Mouse (Mus musculus) megakaryocyte progenitor cell, adult 5-6 weeks (primary cell): Measurements from ENCODE around the gene Rangap1. TPM values are rescaled to one million over a fixed set of nuclear protein-coding genes. Genes with fewer than 3 reads are reported as not detected.
A peak's percentile ranks its signal among the peaks of the same experiment; 100 is the strongest.

Experiments used
- ATAC-seq: replicated peaks from 2 replicates; pipeline ENCODE4 v1.8.0; 2016; ENCODE audit warnings: mild to moderate bottlenecking, moderate TSS enrichment, inconsistent platforms; ENCODE audit not compliant: poor library complexity
- total RNA-seq, 2 experiments: library from RNA; stranded (forward) in 1 of 2; stranded (reverse) in 1 of 2; fragments of 157-497, 149-512 nt in 1 of 2; fragments of 200-1000 nt in 1 of 2; gene quantifications; 2 replicates each; pipeline versions ENCODE4 v1.2.3 to v1.2.4; 2015 to 2017

Gene Rangap1
- total RNA-seq, 2 experiments from 2014 or later, result 44.1 to 106 TPM

DNA sequence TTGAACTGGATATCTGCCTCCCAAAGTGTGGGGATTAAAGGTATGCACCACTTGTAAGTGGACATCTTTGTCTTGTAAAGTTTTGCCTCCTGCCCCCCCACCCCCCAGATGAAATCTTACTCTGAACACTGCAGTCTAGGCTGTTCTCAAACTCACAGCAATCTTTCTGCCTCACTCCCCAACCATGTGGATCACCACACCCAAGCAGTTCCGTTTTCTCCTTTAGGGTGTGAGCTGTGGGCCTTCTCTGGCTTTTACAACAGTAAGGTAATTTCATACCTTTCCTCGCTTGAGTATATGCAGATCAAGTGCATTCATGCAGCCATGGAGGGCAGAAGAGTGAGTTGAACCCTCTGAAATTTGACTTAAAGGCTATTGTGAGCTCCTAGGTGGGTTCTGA is 45.2 kb downstream of the Rangap1 start:
- ATAC-seq, result no peak

DNA sequence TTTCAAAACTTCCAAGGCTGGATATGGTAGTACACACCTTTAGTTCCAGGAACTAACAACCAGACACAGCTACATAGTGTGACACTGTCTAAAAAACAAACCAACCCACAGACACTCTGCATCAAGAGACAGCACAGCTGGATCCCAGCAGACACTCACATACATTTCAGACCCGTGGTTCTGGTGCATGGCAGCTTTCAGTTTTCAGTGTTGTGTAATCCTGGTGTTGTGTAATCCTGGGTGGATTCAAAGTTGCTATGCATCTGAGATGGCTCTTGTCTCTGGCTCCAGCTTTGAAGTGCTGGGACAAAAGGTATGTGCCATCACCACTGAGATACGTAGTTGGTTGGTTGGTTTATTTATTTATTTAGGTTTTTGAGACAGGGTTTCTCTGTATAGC is 46.8 kb downstream of the Rangap1 start:
- peak; percentile 41 for ATAC-seq

DNA sequence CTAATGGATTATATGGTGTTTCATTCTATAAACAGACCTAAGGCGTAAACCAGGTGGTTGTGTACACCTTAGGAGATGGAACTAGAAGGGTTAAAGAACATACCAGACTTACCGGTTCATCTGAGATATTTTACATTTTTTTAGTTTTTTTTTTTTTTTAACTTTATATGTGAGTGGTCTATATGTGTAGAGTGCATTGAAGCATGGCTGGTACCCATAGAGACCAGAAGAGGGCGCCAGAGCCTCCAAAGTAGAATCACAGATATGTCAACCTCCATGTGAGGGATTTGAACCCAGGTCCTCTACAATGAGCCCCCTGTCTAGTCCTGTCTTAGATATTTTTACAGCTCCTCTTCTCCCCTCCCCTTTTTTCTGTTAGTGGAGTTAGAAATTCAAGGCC is 47.5 kb downstream of the Rangap1 start:
- peak; percentile 44 for ATAC-seq

DNA sequence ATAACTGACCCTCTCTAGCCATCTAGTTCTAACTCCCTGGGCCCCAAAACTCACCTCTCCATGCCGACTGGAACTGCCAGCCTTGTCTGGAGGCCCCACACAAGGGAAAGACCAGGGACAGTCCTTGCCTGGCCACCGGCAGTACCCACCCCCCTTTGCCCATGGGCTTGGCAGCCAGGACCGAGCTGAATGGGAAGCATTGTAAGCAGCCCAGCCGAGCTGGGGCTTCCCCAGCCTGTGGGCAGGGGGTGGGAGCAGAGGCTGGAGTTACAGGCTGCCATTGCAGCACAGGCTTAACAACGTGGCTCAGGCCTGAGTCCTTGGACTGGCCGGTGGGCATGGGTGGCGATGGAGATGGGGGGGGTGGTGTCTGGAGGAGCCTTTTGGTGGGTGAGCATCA is 48.2 kb downstream of the Rangap1 start, which contains the start of gene Chadl:
Gene Chadl, minus strand, starts transcription at position 113 of the 400 bp plus-strand sequence.
- no peak for ATAC-seq

DNA sequence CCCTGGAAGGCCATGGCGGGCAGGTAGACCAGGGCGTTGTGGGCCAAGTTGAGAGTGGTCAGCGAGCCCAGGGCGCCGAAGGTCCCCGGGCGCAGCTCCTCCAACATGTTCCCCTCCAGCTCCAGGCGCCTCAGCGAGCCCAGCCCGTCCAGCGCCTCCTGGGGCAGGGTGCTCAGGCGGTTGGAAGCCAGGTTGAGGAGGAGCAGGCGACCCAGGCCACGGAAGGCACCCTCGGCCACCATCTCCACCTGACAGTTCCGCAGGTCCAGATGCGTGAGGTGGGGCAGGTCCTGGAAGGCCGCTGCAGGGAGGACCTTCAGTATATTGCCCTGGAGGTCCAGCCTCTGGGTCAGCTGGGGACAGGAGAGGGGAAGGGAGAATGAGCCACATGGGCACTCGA is 50.4 kb downstream of the Rangap1 start:
- ATAC-seq, result no peak

DNA sequence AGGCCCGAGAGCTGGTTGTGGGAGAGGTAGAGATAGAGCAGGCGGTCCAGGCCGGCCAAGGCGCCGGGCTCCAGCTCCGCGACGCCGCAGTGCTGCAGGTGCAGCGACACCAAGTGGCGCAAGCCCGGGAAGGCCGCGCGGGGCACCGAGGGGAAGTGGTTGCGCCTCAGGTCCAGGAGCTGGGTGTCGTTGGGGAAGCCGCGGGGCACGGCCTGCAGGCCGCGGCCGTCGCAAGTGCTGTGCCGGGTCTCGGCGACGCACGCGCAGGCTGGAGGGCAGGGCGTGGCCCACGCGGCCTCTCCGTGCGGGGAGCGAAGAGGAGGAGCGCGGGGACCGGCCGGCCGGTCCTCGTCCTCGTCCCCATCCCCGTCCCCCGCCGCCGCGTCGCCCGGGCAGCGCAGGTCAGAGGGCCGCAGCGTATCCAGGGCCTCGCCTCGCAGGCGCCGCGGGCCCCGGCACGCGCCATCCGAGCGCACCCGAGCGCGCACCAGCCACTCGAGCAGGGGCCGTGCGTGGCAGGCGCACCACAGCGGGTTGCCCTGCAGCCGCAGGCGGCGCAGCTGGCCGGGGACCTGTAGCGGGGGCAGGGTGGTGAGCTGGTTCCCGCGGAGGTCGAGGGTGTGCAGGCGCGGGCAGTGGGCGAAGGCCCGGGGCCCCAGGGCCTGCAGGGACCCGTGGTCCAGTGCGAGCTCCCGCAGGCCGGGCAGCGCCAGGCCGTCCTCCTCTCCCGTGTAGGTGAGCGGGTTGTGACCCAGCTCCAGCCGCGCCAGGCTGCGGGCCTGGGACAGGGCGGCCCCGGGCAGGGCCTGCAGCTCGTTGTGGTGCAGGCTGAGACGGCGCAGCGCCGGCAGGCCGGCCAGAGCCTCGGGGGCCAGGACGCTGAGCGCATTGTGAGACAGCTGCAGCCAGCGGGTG is 51.1 kb downstream of the Rangap1 start:
- ATAC-seq, result peak; percentile 90

DNA sequence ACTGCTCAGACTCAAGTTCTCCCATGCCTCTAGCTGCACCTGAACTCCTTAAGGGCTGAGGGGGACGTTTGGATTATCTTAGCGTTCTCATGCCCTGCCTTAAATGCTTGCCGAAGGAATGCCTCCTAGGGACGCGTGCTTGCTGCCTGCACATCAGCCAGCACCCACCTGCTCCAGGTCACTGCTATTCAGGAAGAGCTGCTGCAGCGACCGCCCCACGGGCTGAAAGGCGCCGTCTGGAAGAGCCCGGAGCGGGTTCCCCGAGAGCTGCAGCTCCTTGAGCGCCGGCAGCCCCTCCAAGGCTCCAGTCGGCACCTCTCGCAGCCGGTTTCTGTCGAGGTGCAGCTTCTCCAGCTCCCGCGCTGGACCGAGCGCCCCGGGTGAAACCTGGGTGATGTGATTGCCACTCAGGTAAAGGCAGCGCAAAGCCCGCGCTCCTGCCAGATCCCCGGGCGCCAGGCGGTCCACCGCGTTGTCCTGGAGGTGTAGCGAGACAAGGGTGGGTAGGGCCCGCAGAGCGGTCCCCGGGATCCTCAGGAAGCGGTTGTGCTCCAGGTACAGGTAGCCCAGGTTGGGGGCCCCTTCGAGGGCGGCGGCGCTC is 51.9 kb downstream of the Rangap1 start:
- ATAC-seq, result no peak

DNA sequence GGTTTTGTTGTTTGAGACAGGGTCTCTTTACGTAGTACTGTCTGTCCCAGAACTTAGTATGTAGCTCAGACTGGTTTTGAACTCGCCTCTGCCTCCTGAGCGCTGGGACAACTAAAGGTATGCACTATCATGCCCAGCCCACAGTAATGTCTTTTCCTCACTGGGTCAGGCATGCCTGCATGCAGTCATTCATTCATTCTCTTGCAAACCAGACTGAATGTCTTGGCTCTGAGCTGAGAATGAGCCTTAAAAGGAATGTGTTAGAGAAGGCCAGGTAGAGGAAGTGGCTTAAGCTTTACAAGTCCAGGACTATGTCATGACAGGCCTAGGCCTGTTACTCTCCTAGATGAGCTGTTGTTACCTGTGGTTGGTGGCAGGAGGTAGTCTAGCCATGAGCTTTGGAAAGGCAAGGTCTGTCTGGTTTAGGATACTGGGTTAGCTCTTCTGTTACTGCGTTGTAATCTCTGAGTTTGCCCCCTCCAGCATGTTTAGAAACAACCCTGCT is 65.0 kb downstream of the Rangap1 start:
- no peak for ATAC-seq

DNA sequence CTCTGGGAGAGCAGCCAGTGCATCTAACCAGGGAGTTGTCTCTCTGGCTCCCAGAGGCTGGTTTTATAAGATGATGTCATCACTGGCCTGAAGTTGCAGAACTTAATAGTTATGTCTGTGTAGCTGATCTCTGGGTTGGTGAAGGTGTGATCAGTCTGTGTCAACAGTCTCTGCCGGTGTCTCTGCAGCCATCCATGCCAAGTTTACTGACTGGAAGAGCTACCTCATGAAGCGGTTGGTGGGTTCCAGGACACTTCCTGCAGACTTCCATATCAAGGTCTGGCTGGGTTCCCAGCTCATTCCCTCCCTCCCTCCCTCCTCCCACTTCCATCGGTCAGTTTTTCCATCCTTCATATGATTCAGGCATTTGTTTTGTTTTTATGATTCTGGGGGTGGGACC is 68.7 kb downstream of the Rangap1 start:
- ATAC-seq, result no peak

DNA sequence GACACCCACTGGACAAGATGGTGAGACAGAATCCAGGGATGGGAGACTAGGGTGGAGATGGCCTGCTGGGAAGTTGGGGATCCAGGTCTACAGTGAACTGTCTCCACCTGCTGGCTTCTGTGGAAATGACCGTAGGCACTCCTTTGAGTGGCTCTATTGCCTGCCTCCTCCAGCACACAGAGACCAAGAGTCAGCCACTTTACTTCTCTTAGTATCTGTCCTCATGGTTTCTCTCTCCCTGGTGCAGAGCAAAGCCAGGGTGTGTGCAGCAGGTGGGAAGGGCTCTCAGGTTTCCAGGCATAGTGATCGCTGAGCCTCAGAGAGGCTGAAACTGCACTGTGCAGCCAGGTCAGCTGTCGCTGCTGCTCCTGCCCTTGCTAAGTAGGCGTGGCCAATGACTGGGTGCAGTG is 75.1 kb downstream of the Rangap1 start:
- ATAC-seq, result peak; percentile 86

DNA sequence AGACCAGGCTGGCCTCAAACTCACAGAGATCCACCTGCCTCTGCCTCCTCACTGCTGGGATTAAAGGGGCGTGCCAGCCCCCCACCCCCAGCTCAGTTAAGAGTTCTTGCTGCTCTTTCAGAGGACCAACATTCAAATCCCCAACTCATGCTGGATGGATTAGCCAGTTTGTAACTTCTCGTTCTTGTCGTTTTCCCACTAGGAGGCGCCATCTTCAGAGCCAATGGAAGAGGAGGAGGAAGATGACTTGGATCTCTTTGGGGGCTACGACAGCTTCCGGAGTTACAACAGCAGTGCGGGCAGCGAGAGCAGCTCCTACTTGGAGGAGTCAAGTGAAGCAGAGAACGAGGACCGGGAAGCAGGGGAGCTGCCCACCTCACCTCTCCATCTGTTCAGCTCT is 78.4 kb downstream of the Rangap1 start:
- ATAC-seq, result no peak

DNA sequence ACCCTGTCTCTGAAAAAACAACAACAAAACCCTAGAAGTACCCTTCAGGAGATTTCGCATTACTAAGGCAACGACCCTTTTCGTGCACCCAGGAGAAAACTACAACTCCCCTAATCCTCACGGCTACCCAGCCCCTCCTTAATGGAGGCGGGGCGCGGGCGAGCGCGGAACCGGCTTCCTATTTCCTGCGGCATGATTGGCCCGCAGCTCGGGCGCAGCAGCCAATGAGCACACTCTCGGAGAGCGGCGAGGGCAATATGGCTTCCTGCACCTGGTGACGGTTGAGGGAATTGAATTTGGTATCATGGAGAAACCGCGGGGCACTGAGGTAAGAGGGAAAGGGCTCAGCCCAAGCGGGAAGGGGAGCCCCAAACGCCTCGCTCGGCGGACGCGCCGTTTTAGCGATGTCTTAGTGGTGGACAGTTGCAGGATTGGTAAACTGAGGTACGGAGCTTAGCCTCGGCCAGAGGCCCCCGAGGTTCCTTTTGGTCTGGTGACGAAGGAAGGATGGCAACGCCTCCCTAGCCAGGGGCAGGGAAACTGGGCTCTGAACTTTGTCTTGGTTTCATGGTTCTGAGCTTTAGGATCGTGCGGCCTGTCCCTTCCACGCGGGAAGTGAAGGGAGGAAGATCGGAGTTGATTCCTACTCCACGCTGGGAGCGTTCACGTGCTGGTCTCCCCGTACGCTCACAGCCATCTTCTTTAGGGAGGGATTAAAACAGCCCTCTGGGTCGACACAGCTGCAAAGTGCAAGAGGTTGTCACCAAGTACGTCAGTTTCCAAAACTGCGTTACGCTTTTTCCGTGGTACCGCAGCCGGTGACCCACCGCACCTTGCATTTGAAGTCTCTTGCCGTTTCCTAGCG is 81.4 kb downstream of the Rangap1 start, which contains the start of gene L3mbtl2:
Gene L3mbtl2, plus strand, starts transcription at position 193 of the 865 bp plus-strand sequence.
- ATAC-seq, result peak; percentile 98

DNA sequence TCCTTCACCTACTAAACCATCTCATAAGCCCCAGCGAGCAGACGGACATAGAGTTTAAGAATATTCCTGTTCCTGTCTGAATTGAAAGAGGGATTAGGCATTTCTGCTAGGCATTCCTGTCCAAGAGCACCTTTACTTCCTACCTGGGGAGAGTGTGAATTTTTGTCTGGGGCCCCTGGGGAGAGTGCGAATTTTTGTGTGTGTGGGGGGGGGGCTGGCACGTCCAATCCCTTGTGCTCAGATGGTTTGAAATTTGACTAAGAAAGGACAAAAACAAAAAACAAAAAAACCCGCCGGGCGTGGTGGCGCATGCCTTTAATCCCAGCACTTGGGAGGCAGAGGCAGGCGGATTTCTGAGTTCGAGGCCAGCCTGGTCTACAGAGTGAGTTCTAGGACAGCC is 82.0 kb downstream of the Rangap1 start:
- ATAC-seq, result no peak

DNA sequence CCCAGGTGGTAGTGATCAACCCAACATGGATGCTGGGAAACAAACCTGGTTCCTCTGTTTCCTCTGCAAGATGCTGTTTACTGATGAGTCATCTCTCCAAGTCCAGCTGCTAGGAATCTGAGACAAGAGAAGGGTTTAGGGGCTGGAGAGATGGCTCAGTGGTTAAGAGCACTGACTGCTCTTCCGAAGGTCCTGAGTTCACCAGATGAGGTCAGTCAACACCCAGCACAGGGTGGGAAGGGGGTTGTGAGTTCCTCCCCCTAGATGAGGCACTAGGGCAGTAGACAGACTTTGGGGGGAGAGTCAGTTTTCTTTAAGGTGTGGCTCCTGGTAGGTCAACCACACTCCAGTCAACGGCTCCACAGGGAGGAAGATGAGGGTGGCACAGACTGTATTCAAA is 83.6 kb downstream of the Rangap1 start:
- ATAC-seq, result no peak

Other genes with a start within 250 kb of the Rangap1 start
- gene Ep300, start 160.2 kb downstream of the Rangap1 start, total RNA-seq (2015), result 112 and 132 TPM in 2 replicates
- gene Ep300, start 160.2 kb downstream of the Rangap1 start, total RNA-seq (2017), result 22.4 and 23.7 TPM in 2 replicates
- gene L3mbtl2, start 81.6 kb downstream of the Rangap1 start, total RNA-seq (2015), result 17.3 and 19.9 TPM in 2 replicates
- gene L3mbtl2, start 81.6 kb downstream of the Rangap1 start, total RNA-seq (2017), result 30.9 and 35.1 TPM in 2 replicates
- 0.57 and 0.59 TPM in 2 replicates for gene Chadl, start 48.2 kb downstream of the Rangap1 start, total RNA-seq (2015)
- not detected in 2 replicates for gene Chadl, start 48.2 kb downstream of the Rangap1 start, total RNA-seq (2017)
- gene Zc3h7b, start 473 bp downstream of the Rangap1 start, total RNA-seq (2015), result 19.3 and 20.5 TPM in 2 replicates
- 16.0 and 17.8 TPM in 2 replicates for gene Zc3h7b, start 473 bp downstream of the Rangap1 start, total RNA-seq (2017)
- 4.9 and 5.1 TPM in 2 replicates for gene Tef, start 56.9 kb upstream of the Rangap1 start, total RNA-seq (2015)
- gene Tef, start 56.9 kb upstream of the Rangap1 start, total RNA-seq (2017), result 10.4 and 11.0 TPM in 2 replicates
- 33.9 and 36.3 TPM in 2 replicates for gene Tob2, start 113.3 kb upstream of the Rangap1 start, total RNA-seq (2015)
- gene Tob2, start 113.3 kb upstream of the Rangap1 start, total RNA-seq (2017), result 19.8 and 21.2 TPM in 2 replicates
- gene Phf5a, start 126.4 kb upstream of the Rangap1 start, total RNA-seq (2015), result 123 and 128 TPM in 2 replicates
- 83.2 and 110 TPM in 2 replicates for gene Phf5a, start 126.4 kb upstream of the Rangap1 start, total RNA-seq (2017)
- gene Aco2, start 126.8 kb upstream of the Rangap1 start, total RNA-seq (2015), result 77.3 and 90.7 TPM in 2 replicates
- 122 and 130 TPM in 2 replicates for gene Aco2, start 126.8 kb upstream of the Rangap1 start, total RNA-seq (2017)
- 14.0 and 17.1 TPM in 2 replicates for gene Polr3h, start 180.7 kb upstream of the Rangap1 start, total RNA-seq (2015)
- gene Polr3h, start 180.7 kb upstream of the Rangap1 start, total RNA-seq (2017), result 37.6 and 37.7 TPM in 2 replicates
- not detected in 2 replicates for gene Csdc2, start 191.2 kb upstream of the Rangap1 start, total RNA-seq (2015)
- gene Csdc2, start 191.2 kb upstream of the Rangap1 start, total RNA-seq (2017), result not detected in 2 replicates
- gene Pmm1, start 215.4 kb upstream of the Rangap1 start, total RNA-seq (2015), result 22.9 and 23.0 TPM in 2 replicates
- gene Pmm1, start 215.4 kb upstream of the Rangap1 start, total RNA-seq (2017), result 13.2 and 17.0 TPM in 2 replicates
- gene 1700029P11Rik, start 235.0 kb upstream of the Rangap1 start, total RNA-seq (2015), result not detected in 2 replicates
- not detected in 2 replicates for gene 1700029P11Rik, start 235.0 kb upstream of the Rangap1 start, total RNA-seq (2017)
- gene Xrcc6, start 242.3 kb upstream of the Rangap1 start, total RNA-seq (2015), result 75.3 and 108 TPM in 2 replicates
- 135 and 249 TPM in 2 replicates for gene Xrcc6, start 242.3 kb upstream of the Rangap1 start, total RNA-seq (2017)